Mouse (Mus musculus): Measurements from ENCODE around the gene E130114P18Rik.
A peak's percentile ranks its signal among the peaks of the same experiment; 100 is the strongest.

Gene E130114P18Rik

DNA sequence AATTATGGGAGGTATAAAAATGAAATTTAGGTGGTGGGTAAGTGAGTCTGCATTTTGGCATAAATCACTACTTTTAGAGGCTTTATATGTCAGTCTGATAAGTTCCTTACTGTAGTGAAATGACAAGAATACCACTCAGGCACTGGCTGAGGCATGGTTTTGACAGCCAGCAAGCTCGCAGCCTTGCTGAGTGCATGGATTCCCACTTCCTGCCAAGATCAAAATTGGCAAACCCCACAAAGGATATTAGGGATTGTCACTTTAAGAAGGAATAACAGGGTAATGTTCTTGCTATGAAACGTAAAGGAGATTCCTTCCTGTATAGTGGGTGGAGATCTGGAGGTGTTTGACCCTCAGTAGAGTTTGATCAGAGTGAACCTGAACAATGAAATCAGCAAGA lies 27.4 kb upstream of the E130114P18Rik start:
- no peak for DNase-seq (ENCODE audit: low spot score)

DNA sequence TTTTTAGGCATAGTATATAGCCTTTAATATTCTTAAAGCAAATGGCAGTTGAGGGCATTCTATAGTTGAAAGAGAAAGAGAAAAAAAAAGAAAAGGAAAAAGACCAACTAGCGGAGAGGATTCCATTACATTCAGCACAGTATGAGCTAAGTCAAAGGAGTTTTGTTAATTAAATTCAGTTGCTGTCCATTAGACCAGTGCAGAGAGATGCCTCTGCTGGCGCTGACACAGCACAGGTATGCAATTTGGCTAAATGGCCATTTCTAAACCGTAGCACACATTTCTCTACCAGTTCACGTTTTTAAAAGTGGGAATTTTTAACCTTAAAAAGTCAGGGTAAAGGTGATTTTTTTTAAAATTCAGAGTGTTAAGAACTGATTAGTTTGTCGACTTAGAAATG lies 26.8 kb upstream of the E130114P18Rik start:
- DNase-seq (ENCODE audit: low spot score): no peak

DNA sequence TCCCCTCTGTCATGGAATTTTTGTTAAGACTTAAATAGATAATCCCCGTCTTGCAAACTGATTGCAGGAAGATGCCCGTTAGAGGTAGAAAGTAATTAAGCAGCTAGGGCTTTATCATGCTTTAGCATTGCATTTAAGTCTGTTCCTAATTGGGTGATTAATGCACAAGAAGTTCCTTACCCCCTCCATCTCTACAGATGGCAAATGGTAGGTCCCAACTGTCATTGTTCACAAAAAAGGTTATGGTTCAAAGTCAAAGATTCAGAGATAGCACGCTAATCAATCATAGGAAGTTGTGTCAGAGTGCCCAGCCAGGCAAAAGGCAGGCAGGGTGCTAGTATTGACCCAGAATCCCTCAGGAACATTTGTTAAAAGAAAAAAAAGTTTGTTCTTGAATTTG lies 25.9 kb upstream of the E130114P18Rik start:
- no peak for DNase-seq (ENCODE audit: low spot score)

- DNase-seq (ENCODE audit: low spot score): no peak
These were observed 18.6 kb upstream of the E130114P18Rik start for GRCm38 (mm10) chr4:97796505-97796904.

GRCm38 (mm10) chr4:97795957-97796356 lies 18.1 kb upstream of the E130114P18Rik start:
- no peak for DNase-seq (ENCODE audit: low spot score)

GRCm38 (mm10) chr4:97794865-97795264 lies 17.0 kb upstream of the E130114P18Rik start:
- no peak for DNase-seq (ENCODE audit: low spot score)

DNA sequence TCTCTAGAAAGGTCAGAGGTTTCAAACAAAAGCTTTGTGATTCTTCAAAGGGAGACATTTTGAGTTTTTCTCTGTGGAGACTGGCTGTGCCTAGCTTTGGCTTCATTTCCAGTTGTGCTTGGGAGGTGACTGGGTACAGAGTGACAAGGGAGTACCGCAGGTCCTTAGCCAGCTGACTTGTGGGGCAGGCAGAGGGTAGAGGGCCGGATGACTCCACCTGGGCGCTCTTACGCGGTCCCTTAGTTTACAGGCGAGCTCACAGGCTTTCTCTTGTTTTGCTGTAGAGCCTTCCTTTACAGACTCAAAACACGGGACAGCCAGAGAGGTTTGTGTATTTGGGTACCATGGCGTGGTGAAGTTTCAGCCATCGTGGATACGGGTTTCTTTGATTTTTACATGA lies 16.1 kb upstream of the E130114P18Rik start:
- DNase-seq (ENCODE audit: low spot score): no peak

GRCm38 (mm10) chr4:97788537-97788936 lies 10.7 kb upstream of the E130114P18Rik start:
- no peak for DNase-seq (ENCODE audit: low spot score)

GRCm38 (mm10) chr4:97787515-97787914 lies 9.6 kb upstream of the E130114P18Rik start:
- no peak for DNase-seq (ENCODE audit: low spot score)

DNA sequence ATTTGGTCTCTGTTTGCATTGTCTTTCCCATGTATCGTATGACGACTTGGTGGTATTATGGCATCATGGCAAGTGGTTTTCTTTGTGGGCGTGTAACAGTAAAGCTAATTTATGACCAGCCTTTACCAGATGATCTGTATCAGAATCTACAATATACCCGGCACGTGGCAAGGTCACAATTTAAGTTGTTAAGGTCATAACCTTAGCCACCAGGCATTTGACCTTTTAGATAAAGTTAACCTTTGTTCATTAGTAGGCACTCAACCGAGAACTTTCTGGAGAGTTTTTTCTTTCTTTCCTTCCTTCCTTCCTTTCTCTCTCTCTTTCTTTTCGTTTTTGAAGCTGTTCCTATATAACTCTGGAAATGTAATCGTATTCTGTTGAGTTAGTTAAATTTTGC lies 8.7 kb upstream of the E130114P18Rik start:
- DNase-seq (ENCODE audit: low spot score): no peak

DNA sequence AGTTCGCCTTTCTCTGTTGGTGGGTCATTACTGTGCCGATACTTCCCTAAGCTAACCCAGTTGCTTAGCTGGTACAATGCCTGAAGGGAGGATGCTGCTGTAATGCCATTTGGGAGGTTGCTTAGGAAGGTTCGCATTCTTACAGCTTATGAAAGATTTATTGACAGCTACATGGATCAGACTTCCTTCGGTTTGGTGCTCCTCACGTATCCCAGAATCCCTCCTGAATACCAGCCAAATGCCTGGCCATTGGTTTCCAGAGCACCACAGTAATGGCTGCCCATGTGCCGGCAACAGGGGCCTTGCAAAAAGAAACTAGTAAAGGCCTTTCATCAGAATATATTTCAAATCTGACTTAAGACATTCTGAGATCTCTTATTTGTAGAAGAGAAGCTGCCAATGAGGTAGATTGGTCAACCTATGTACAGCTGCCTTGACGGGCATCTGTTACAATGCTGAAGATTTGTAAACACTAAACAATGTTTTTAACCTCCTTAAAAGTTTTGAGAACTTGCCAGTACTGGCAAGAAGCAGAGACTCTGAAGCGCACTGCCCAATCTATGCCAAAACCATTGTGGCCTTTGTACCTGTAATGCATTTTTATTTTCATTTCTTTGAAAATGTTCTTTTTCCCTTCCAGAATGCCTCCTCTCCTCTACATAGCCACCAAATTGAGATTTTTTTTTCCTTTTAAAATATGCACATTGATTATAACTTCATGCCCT lies 7.8 kb upstream of the E130114P18Rik start:
- no peak for DNase-seq (ENCODE audit: low spot score)

GRCm38 (mm10) chr4:97784236-97784635 lies 6.4 kb upstream of the E130114P18Rik start:
- DNase-seq (ENCODE audit: low spot score): no peak

DNA sequence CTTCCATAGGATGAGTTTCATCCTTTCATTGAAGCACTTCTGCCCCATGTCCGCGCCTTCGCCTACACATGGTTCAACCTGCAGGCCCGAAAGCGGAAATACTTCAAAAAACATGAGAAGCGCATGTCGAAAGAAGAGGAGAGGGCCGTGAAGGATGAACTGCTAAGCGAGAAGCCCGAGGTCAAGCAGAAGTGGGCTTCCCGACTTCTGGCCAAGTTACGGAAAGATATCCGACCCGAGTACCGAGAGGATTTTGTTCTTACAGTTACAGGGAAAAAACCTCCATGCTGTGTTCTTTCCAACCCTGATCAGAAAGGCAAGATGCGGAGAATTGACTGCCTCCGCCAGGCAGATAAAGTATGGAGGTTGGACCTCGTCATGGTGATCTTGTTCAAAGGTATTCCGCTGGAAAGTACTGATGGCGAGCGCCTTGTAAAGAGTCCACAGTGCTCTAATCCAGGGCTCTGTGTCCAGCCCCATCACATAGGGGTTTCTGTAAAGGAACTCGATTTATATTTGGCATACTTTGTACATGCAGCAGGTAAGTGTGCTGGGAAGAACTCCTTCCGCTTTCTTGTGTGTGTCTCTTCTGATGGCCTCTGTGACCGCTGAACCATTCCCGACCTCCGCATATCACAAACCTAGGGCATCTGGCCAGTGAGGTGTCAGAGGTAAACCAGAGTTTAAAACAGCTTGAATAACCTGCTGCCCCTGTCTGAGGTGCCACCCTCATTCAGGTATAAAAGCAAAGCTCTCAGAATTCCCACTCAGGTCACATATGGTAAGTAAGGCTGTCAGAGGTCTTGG lies 5.4 kb upstream of the E130114P18Rik start:
- DNase-seq (ENCODE audit: low spot score): no peak

DNA sequence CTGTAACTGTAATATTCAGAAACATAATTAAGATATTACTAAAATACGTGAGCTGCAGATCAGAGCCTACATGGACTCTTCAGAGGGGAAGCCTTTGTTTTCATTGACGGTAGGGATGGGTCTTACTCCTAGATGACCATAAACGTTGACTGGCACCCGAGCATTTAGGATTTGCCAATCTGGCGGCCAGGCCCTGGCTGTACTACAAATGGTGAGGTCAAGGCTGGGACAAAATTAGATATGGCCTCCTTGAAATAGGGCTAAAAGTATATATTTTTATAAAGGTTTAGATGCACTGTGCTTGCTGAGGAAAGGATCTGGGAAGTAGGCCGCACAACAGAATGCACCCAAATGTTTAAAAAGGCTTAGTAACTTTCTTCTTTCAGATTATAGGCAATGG lies 4.6 kb upstream of the E130114P18Rik start:
- no peak for DNase-seq (ENCODE audit: low spot score)

GRCm38 (mm10) chr4:97782069-97782468 lies 4.2 kb upstream of the E130114P18Rik start:
- DNase-seq (ENCODE audit: low spot score): no peak

GRCm38 (mm10) chr4:97780666-97781435 lies 3.0 kb upstream of the E130114P18Rik start:
- DNase-seq (ENCODE audit: low spot score): no peak

- no peak for DNase-seq (ENCODE audit: low spot score)
These were observed 2.1 kb upstream of the E130114P18Rik start for GRCm38 (mm10) chr4:97780024-97780423.

- DNase-seq (ENCODE audit: low spot score): no peak
These were observed 1.4 kb upstream of the E130114P18Rik start for GRCm38 (mm10) chr4:97779003-97779930.

DNA sequence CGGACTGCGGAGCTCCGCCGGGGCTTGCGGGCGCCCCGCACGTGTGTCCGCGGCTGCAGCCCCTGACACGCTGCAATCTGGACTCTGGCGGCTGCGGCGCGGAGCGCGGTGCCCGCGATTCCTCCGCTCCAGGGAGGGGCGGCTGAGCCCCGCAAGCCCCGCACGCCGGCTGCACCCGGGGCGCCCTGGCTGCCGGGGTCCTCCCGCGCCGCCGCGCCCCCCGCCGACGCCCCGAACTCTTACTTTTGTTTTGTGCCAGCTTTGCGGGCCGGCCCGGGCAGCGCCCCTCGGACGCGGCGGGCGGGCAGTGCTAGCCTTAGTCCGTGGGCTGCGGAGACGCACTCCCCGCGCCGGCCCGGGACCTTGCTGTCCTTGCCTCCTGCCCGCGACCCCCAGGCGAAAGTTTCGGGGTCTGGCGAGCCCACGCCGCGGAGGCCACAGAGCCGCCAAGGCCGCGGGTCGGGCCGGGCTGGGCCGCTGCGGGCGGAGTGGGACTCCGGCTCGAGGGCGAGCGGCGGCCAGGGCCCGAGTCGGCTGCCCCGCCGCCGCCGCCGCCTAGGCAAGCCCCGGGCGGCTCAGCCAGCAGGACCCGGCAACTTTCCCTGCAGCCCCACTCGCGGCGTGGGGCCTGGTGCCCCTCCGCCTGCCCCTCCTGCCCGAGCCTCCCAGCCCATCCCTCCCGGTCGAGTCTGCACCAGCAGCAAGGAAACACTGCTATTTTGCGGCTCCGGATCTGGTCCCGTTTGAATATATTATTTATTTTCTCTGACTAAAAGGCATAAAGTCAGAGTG lies 529 bp upstream of the E130114P18Rik start:
- DNase-seq (ENCODE audit: low spot score): peak; percentile 48

- peak; percentile 72 for DNase-seq (ENCODE audit: low spot score)
These were observed 685 bp downstream of the E130114P18Rik start for GRCm38 (mm10) chr4:97777081-97777705.

All from ovary, postnatal 36 days (tissue).